Mouse (Mus musculus): ENCODE measurements at regions not wholly inside any gene's neighbourhood (a gene's known extent, or its start where the extent isn't known, plus 50 kb on each side); places are given as distances from the start of the nearest gene placed in this dataset.
A peak's percentile ranks its signal among the peaks of the same experiment; 100 is the strongest.

DNA sequence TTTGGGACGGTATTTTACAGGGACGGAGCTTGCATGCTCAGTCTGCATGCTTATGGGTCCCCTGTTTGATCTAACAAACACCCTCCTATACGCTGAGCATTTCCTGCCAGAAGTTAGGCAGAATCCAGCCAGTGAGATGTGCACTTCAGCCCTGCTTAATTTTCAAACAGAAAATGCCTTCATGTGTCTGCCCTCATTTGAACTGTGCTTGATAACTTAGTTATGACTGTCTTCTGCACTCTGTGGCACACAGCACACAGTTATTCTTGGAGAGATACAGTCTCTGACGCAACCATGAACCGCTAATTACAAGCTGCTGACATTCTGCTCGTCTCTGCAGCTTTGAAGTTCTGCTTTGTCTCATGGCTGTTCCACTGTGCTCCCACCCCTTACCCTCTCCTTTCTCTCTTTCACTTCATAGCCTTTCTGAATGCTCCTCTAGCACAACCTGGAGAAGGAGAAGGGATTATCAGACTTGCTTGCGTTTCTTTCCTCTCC lies 160.2 kb downstream of the Gm11361 start:
- peaks cover 0 to 2% of the 10 kb centered on the region in 2 experiments; a peak in 1 of 4 replicates for H3K4me1 ChIP-seq (ENCODE audit: control insufficient read depth in 2 of 2, insufficient read depth in 2 of 2, low read length in 2 of 2, poor library complexity in 1 of 2)
- H3K9ac ChIP-seq (ENCODE audit: insufficient read depth, low read depth, low read length, poor library complexity, severe bottlenecking), result no peak overlapping the region
- no peaks in the 10 kb centered on the region for H3K9me3 ChIP-seq (ENCODE audit: control insufficient read depth, insufficient read depth, low read depth, low read length)
- H3K27ac ChIP-seq (ENCODE audit: insufficient read depth, low read depth, low read length, poor library complexity, severe bottlenecking), result no peak overlapping the region
- no peak overlapping the region for H3K4me3 ChIP-seq (ENCODE audit: insufficient read depth in 1 of 2, low read depth in 1 of 2, low read length in 2 of 2, poor library complexity in 1 of 2, severe bottlenecking in 1 of 2)
- TF ChIP-seq HCFC1 (IDR thresholded peaks at IDR 0.05; ENCODE audit: borderline replicate concordance, insufficient read depth, low read length) (no peak), CHD2 (IDR thresholded peaks at IDR 0.05; ENCODE audit: low read depth, low read length) (no peak), ZC3H11A (IDR thresholded peaks at IDR 0.05; ENCODE audit: borderline replicate concordance, low read depth, low read length) (no peak), MAFK (IDR thresholded peaks at IDR 0.05; ENCODE audit: insufficient read depth, low read depth, low read length) (no peak), ZNF384 (IDR thresholded peaks at IDR 0.05; ENCODE audit: low read depth, low read length) (no peak)
- in situ Hi-C loops (cut with MboI; ENCODE audit: low sequenced_read_pairs in 2 of 2, unreplicated experiment in 2 of 2), result no loop called here
- DNase-seq (ENCODE audit: low read depth, low spot score), result no peak
- H3K36me3 ChIP-seq (ENCODE audit: control insufficient read depth, insufficient read depth, low read length, poor library complexity, severe bottlenecking), result no peaks in the 10 kb centered on the region

DNA sequence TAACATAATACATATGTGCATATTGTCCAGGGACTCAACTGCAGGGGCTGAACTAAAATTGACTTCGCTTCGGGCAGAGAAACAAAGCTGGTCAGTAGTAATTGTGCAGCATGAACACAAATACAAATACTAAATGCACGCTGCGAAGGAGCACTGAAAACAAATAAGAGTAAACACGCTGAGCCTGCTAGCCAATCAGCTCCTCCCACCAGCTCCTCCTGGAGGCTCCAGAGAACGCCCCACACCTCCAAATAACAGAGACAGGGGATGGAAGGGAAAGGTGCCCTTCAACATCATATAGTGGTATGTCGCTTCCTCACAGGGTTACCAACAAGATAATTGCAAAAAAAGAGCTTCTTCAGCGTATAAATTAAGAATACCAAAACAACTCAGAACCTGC lies 159.6 kb downstream of the Gm11361 start:
- Histone ChIP-seq H3K9ac (ENCODE audit: insufficient read depth, low read depth, low read length, poor library complexity, severe bottlenecking) (no peak overlapping the region), H3K9me3 (ENCODE audit: control insufficient read depth, insufficient read depth, low read depth, low read length) (no peaks in the 10 kb centered on the region), H3K27ac (ENCODE audit: insufficient read depth, low read depth, low read length, poor library complexity, severe bottlenecking) (no peak overlapping the region), H3K4me1 (ENCODE audit: control insufficient read depth in 2 of 2, insufficient read depth in 2 of 2, low read length in 2 of 2, poor library complexity in 1 of 2) (peaks cover 0 to 2% of the 10 kb centered on the region in 2 experiments; a peak in 1 of 4 replicates), H3K4me3 (ENCODE audit: insufficient read depth in 1 of 2, low read depth in 1 of 2, low read length in 2 of 2, poor library complexity in 1 of 2, severe bottlenecking in 1 of 2) (no peak overlapping the region), H3K36me3 (ENCODE audit: control insufficient read depth, insufficient read depth, low read length, poor library complexity, severe bottlenecking) (no peaks in the 10 kb centered on the region)
- TF ChIP-seq MAFK (IDR thresholded peaks at IDR 0.05; ENCODE audit: insufficient read depth, low read depth, low read length), result no peak
- TF ChIP-seq HCFC1 (IDR thresholded peaks at IDR 0.05; ENCODE audit: borderline replicate concordance, insufficient read depth, low read length), result no peak
- TF ChIP-seq CHD2 (IDR thresholded peaks at IDR 0.05; ENCODE audit: low read depth, low read length), result no peak
- TF ChIP-seq ZC3H11A (IDR thresholded peaks at IDR 0.05; ENCODE audit: borderline replicate concordance, low read depth, low read length), result no peak
- no peak for TF ChIP-seq ZNF384 (IDR thresholded peaks at IDR 0.05; ENCODE audit: low read depth, low read length)
- in situ Hi-C loops (cut with MboI; ENCODE audit: low sequenced_read_pairs in 2 of 2, unreplicated experiment in 2 of 2), result no loop called here
- no peak for DNase-seq (ENCODE audit: low read depth, low spot score)

DNA sequence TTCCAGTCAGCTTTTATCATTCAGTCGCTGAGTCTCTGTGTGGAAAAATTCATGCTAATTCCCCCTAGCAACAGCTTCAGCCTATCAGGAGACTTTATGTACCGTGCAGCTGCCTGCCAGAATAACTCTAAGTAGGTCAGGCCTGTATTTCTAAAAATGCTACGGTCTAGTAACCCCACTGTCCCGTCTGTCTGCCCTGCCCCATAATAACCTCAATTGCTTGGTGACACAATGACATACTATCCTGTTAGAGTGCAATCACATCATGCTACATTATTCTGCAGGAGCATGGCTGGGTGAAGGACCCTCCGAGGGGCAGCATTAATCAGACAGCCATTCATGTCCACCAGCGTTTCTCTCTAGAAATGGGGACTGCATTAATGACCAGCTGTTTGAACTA lies 158.9 kb downstream of the Gm11361 start:
- H3K27ac ChIP-seq (ENCODE audit: insufficient read depth, low read depth, low read length, poor library complexity, severe bottlenecking), result no peak overlapping the region

DNA sequence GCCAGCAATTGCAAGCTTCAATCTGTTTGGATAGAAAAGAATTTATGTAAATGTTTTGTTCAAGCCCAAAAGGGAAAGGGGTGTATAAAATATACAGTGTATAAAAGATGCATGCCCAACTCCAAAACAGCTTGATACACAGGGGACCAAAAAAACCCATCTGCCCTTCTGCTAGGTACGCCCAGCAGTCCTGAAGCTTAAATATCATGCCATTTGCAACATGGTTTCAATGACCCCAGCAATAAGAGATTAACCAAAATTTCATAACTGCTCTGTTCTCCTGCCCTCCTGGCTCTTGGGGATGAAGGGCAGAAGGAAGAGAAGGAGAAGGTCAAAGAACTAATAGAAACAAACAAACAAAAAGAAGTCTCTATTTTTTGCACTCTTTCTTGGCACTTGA lies 158.4 kb downstream of the Gm11361 start:
- no peak for DNase-seq (ENCODE audit: low read depth, low spot score)
- in situ Hi-C loops (cut with MboI; ENCODE audit: low sequenced_read_pairs in 2 of 2, unreplicated experiment in 2 of 2), result no loop called here
- TF ChIP-seq MAFK (IDR thresholded peaks at IDR 0.05; ENCODE audit: insufficient read depth, low read depth, low read length) (no peak), ZC3H11A (IDR thresholded peaks at IDR 0.05; ENCODE audit: borderline replicate concordance, low read depth, low read length) (no peak), CHD2 (IDR thresholded peaks at IDR 0.05; ENCODE audit: low read depth, low read length) (no peak), ZNF384 (IDR thresholded peaks at IDR 0.05; ENCODE audit: low read depth, low read length) (no peak), HCFC1 (IDR thresholded peaks at IDR 0.05; ENCODE audit: borderline replicate concordance, insufficient read depth, low read length) (no peak)
- Histone ChIP-seq H3K9me3 (ENCODE audit: control insufficient read depth, insufficient read depth, low read depth, low read length) (no peaks in the 10 kb centered on the region), H3K4me3 (ENCODE audit: insufficient read depth in 1 of 2, low read depth in 1 of 2, low read length in 2 of 2, poor library complexity in 1 of 2, severe bottlenecking in 1 of 2) (no peak overlapping the region), H3K27ac (ENCODE audit: insufficient read depth, low read depth, low read length, poor library complexity, severe bottlenecking) (no peak overlapping the region), H3K36me3 (ENCODE audit: control insufficient read depth, insufficient read depth, low read length, poor library complexity, severe bottlenecking) (no peaks in the 10 kb centered on the region), H3K4me1 (ENCODE audit: control insufficient read depth in 2 of 2, insufficient read depth in 2 of 2, low read length in 2 of 2, poor library complexity in 1 of 2) (peaks cover 0 to 2% of the 10 kb centered on the region in 2 experiments; a peak in 1 of 4 replicates), H3K9ac (ENCODE audit: insufficient read depth, low read depth, low read length, poor library complexity, severe bottlenecking) (no peak overlapping the region)

More for the DNA sequence above, 158.9 kb downstream of the Gm11361 start:
- TF ChIP-seq HCFC1 (IDR thresholded peaks at IDR 0.05; ENCODE audit: borderline replicate concordance, insufficient read depth, low read length), result no peak
- TF ChIP-seq CHD2 (IDR thresholded peaks at IDR 0.05; ENCODE audit: low read depth, low read length), result no peak
- peaks cover 0 to 2% of the 10 kb centered on the region in 2 experiments; a peak in 1 of 4 replicates for H3K4me1 ChIP-seq (ENCODE audit: control insufficient read depth in 2 of 2, insufficient read depth in 2 of 2, low read length in 2 of 2, poor library complexity in 1 of 2)
- H3K36me3 ChIP-seq (ENCODE audit: control insufficient read depth, insufficient read depth, low read length, poor library complexity, severe bottlenecking), result no peaks in the 10 kb centered on the region
- no peaks in the 10 kb centered on the region for H3K9me3 ChIP-seq (ENCODE audit: control insufficient read depth, insufficient read depth, low read depth, low read length)
- no peak overlapping the region for H3K4me3 ChIP-seq (ENCODE audit: insufficient read depth in 1 of 2, low read depth in 1 of 2, low read length in 2 of 2, poor library complexity in 1 of 2, severe bottlenecking in 1 of 2)
- in situ Hi-C loops (cut with MboI; ENCODE audit: low sequenced_read_pairs in 2 of 2, unreplicated experiment in 2 of 2), result no loop called here
- H3K9ac ChIP-seq (ENCODE audit: insufficient read depth, low read depth, low read length, poor library complexity, severe bottlenecking), result no peak overlapping the region
- no peak for DNase-seq (ENCODE audit: low read depth, low spot score)

DNA sequence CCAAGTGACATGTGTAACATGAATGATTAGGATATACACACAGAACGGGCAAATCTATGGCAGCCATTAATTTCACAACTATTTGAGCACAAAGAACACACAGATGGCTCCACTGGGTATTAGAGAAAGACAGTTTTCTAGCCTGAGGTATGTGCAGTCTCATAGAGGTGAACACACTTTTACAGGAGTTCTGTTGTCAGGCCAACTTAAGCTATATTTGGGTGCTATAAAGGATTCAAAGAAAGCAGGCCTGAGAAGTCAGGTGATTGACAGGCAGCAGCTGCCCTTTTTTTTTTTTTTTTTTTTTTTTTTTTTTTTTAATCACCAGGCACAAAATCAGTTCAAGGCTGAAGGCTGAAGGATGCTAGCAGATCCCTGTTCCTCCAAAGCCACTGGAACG lies 153.0 kb downstream of the Gm11361 start:
- Histone ChIP-seq H3K27ac (ENCODE audit: insufficient read depth, low read depth, low read length, poor library complexity, severe bottlenecking) (no peak overlapping the region), H3K9me3 (ENCODE audit: control insufficient read depth, insufficient read depth, low read depth, low read length) (no peaks in the 10 kb centered on the region), H3K4me3 (ENCODE audit: insufficient read depth in 1 of 2, low read depth in 1 of 2, low read length in 2 of 2, poor library complexity in 1 of 2, severe bottlenecking in 1 of 2) (no peak overlapping the region), H3K36me3 (ENCODE audit: control insufficient read depth, insufficient read depth, low read length, poor library complexity, severe bottlenecking) (no peaks in the 10 kb centered on the region), H3K4me1 (ENCODE audit: control insufficient read depth in 2 of 2, insufficient read depth in 2 of 2, low read length in 2 of 2, poor library complexity in 1 of 2) (peaks cover 0 to 4% of the 10 kb centered on the region in 2 experiments; a peak in 1 of 4 replicates), H3K9ac (ENCODE audit: insufficient read depth, low read depth, low read length, poor library complexity, severe bottlenecking) (no peak overlapping the region)
- TF ChIP-seq HCFC1 (IDR thresholded peaks at IDR 0.05; ENCODE audit: borderline replicate concordance, insufficient read depth, low read length), result no peak
- TF ChIP-seq ZNF384 (IDR thresholded peaks at IDR 0.05; ENCODE audit: low read depth, low read length), result peak; percentile 76
- in situ Hi-C loops (cut with MboI; ENCODE audit: low sequenced_read_pairs in 2 of 2, unreplicated experiment in 2 of 2), result no loop called here
- no peak for DNase-seq (ENCODE audit: low read depth, low spot score)

Measured in ES-E14 (cell line).